Mouse (Mus musculus) spleen, embryonic (tissue): ENCODE data around the gene Polr1e.
"Not testable (repeated sequence)": the region's sequence is repeated elsewhere in the genome, so short reads cannot be mapped to it uniquely, and the experiment has no call there.

Experiments
- CTCF ChIA-PET: fragments of 350-600 bp; sonication (Branson Sonifier 250); formaldehyde crosslinking; loops from one replicate; lab custom pipeline; 2022; lab: Charles Lee

The Polr1e gene

DNA sequence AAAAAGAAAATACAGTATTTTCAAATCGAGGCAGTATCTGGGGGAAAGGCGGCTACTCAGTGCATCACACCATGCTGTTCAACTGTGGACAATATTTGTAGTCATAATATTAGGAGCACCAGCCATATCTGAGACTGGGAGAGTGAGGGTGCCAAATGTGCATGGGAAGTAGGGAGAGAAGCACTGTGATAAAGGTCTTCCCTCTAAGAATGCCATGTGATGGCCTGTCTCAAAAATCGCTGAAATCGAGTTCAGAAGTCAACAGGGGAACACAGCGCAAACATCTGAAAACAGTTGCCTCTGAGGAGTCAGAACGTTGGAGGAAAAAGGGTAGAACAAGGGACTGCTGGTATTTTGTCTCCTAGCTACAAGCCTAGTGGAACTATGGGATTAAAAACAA lies 18.4 kb upstream of the Polr1e start:
- CTCF ChIA-PET = interaction anchor here (0.6 kb wide), 1 partner anchor 554 kb away, joined by 4 read pairs; no protein-coding TSS in a partner anchor

DNA sequence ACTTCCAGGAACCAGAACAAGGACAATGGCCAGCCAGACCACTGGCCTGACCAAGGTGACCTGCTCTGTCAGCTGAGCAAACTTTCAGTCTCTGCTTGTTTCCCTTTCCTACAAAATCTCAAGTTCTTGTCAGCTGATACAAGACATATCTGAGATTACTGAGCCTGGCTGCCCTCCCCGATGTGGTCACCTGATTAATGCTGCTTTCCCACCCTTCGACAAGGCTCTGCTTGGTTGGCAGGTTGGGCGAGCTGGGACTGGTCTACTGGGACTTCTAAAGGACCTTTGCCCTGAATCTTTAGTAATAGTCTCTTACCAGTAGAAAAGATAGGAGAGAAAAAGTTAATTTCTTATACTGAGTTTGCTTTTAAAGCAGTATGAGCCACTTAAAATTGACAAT lies 12.9 kb upstream of the Polr1e start:
- CTCF ChIA-PET = interaction anchor here (0.6 kb wide), 1 partner anchor 10 kb away, joined by 18 read pairs; no protein-coding TSS in a partner anchor

DNA sequence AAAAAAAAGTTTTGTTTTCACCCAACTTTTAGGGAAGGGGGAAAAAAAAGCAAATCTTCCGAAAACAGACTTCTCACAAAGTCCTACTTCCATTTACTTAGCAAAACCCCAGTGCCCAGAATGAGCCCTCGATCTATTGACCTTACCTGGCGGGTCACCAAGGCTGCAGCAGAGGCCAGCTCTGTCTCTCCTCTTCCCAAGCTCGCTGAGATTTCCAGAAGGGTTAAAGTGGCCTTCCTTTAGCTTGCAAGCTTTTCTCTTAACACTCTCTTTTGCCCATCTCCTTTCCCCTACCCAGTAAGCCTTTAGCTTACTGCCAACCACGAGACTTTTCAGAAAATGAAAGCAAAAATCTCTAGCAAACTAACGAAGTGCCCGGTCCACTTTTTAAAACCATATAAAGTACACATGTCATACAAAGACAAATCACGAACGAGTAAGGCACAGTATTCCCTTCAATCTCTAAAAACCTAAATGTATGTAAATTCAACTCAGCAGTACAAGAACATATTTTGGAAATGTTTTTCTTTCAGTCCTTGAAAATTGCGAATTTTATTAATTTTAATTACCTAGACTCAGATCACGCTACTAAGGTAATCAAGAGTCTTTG lies 7.5 kb upstream of the Polr1e start:
- CTCF ChIA-PET = interaction anchor here (0.7 kb wide), 1 partner anchor 94 kb away, joined by 3 read pairs; no protein-coding TSS in a partner anchor

DNA sequence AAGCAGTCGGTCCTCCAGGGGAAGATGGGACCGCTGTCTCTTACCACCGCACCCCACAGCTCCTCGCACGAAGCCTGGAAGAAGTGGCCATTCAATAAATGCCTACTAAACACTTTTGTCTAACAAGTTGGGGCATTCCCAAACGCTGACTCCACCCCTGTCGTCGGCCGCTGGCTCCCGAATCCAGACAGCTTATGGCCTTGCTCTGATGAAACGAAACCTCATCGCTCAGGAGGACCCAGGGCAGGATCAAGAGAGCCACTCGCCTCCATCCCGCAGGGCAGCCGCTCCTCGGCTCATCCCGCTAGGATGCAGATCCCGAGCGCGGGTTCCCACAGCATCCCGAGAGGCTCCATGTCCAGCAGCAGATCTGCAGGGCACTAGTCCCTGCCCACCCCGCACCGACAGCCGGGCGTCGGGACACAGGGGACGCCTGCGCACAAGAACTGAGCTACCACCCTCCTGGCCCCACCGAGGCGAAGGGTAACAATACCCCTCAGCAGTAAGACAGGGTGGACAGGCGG lies 6.7 kb upstream of the Polr1e start:
- CTCF ChIA-PET = interaction anchor here (0.6 kb wide), 1 partner anchor 31 kb away, joined by 3 read pairs; the partner anchor contains the start of gene Grhpr

DNA sequence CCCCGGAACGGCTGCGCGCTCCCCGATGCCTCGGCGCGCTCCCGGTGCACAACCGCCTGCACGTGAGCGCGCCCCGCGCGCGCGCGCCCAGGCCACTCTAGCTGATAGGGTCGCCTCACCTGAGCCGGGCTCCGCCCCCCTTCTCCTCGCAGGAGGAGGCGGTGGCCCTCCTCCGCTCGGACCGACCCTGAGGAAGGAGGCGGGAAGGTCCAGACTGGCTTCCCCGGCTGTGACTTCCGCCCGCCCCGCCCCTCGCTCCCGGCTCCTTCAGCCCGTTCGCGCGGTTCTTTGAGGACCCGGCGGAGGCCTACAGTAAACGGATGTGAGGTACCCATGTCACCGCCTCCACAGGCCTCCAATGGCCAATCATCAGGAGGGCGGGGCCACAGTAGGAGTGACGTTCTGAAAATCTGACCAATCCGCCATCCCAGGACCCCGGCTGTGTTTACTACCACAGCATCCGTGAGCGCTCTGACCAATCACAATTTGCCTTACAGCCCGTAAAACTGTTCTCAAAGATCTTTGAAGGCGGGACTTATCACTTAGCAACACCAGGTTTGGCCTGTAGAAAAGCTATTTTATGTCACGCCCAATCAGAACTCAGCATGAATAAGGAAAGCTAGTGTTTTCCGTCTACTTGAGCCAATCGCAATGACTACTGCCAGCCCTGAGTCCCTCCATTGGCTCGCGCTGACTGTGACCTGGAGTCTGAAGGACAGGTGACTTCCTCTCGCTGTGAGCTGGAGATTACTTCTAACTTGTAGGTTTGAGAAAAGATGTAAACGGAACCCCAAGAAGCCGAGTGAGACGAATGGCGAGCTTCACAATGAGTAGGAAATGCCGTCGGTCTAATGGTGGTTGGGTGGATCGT lies 6.0 kb upstream of the Polr1e start, which contains the start of gene Zbtb5:
Gene Zbtb5, minus strand, starts transcription at position 308 of the 871 bp plus-strand sequence.
- CTCF ChIA-PET = interaction anchor here (0.6 kb wide), 1 partner anchor 31 kb away, joined by 3 read pairs; the partner anchor contains the start of gene Grhpr

DNA sequence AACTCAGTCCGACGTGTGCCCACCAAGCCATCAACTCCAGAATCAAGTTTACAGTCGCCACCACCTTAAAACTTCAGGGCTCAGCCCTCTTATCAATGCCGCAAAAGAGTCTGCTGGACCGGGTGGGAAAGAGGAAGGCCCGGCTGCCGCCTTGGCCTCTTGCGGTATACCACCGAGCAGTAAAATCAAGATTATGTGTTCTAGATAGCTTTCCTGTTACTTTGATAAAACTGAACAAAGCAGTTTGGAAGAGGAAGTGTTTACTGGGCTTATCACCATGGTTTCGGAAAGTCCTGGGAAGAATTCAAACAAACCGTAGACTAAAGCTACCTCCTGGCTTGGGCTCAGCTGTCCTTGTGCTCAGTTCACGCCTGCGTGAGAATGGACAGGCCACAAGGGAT lies 5.4 kb upstream of the Polr1e start:
- CTCF ChIA-PET = no interaction called here

DNA sequence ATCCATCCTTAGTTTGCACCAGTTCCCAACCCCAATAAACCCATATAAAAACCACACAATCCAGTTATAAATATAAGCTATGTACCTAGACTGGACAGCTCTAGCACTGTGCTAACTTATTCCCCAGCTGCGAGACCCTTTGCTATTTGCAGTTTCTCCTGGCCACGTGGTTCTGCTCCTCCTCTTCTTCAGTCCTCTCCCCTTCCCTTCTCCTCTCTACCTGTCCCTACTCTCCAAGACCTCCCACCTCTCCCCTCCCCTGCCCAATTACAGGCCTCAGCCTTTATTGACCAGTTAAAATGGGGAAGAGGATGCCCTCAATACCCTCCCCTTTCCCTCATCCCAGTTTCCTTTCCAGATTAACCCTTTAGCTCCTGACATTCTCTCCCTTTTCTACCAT lies 4.8 kb upstream of the Polr1e start:
- CTCF ChIA-PET = no interaction called here

DNA sequence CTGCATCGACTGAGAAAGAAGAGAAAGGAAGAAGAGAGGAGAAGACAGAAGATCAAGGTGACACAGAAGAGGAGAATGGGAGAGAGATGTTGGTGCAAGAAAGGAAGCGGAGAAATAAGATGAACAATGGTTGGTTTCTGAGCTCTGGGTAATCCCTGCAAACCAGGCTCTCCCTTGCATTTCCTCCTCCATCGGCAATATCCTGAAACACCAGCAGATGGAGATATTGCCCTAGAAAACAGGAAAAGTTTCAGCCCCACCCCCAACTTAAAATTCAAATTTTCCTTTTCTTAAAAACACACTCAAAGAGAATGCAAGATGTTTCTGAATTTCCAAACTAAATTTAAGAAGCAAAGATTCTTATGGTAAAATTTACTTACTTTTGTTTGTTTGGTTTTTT lies 2.8 kb upstream of the Polr1e start:
- CTCF ChIA-PET = no interaction called here

DNA sequence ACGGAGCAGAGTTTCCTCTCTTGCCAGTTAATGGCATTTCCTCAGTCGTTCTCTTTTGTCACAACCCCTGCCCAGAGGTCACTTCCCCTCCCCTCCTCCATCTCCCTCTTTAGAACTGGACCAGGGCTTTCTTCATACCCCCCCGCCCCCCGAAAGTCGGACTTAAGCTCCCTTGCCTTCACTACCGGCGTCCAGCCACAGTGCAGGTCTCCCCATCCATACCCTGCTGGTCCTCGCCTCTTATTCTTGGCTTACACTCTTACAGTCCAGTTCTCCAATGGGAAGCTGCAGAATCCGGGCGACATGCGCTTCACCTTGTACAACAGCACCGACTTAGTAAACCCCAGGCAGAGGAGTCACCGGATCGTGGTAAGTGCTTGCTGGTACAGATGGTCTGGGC lies 626 bp downstream of the Polr1e start:
- CTCF ChIA-PET = no interaction called here

DNA sequence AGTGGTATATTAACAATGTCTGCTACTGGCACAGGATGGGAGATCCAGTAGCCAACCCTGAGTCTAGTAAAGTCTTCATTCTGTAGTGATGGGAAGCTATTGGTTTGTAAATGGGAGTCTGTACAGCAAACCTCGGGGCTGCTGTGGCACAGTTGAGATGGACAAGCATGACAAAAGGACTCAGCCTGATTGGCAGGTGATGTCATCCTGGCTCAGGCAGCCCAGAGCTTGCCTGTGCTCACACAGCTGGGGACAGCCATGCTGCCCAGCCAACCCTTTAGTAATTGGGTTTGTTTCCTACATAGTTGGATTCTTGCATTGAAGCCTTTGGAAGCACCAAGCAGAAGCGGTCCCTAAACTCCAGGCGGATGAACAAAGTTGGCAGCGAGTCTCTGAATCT lies 8.1 kb downstream of the Polr1e start:
- CTCF ChIA-PET = no interaction called here

DNA sequence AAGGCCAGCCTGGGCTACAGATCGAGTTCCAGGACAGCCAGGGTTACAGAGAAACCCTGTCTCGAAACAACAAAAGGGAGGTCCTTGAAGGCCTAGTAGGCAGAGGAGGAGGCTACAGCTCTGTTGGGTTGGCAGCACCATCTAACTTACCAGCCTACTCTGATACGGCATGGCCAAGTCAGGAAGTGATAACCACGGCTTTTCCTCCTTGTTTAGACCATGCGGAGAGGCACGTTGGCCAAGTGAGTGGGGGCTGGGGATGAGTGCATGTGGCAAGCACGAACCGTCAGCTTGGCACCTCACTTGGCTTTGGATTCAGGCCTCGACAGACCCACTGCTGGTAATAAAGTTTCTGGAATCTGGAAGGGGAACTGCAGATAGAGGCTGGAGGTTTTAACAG lies 14.2 kb downstream of the Polr1e start:
- CTCF ChIA-PET = no interaction called here

DNA sequence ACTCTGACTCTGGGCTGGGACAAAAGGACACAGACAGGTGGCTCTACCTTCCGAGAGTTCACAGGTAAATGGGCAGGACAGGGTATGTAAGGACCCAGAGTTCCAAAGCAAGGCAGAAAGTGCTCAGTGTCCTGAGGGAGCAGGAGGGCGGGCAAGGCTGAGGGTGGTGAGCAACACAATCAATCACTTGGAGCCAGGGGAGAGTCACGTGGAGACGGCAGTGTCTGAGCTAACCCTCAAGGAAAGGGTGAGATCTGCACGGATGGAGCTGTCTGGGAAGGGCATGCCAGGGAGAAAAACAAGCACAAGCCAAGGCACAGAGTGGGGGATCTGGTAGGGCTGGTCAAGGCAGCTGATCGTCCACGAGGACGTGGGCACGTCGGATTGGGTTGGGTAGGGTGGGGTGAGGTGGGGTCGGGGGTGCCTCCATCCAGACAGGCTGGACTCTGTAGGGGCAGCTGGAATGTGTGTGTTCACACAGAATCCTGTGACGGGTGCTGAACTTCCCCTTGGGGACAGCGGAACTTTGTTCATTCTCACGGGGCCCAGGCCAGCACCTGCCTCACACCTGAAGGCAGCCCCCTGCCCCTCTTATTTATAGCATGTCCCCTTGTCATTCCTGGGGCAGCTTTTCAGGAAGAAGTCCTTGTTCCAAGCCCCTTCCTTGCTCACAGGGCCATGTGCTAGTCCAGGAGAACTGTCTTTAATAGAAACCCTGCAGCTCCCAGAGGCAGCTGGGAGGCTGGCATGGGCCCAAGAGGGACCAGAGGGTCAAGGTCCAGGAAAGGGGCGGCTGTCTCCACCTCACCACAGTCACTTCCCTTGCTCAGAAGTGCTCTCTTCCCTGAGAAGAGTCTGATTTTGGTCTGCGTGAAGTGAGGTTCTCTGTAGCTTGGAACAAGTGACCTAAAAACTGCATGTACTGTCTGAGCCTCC lies 16.6 kb downstream of the Polr1e start:
- CTCF ChIA-PET = interaction anchor here (0.6 kb wide), 1 partner anchor 274 kb away, joined by 3 read pairs; no protein-coding TSS in a partner anchor

DNA sequence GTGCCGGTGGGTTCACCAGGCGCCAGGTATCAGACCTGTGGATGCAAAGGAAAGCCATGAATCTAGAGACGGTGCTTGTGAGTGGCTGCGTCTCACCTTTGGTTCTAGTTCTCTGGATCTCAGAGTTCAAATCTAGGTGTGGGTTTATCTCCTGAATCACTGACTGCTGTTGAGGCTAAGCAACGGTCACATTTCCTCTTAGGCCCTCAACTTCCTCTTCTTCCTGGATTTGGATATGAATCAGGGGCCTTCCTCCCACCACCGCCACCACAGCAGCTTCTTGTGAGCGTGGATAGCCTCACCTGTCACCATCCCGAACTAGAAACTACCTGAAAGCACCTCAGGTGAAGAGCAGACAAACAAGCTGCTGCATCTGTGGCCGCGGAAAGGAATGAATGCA lies 17.7 kb downstream of the Polr1e start:
- CTCF ChIA-PET = interaction anchor here (0.6 kb wide), 1 partner anchor 275 kb away, joined by 3 read pairs; no protein-coding TSS in a partner anchor

DNA sequence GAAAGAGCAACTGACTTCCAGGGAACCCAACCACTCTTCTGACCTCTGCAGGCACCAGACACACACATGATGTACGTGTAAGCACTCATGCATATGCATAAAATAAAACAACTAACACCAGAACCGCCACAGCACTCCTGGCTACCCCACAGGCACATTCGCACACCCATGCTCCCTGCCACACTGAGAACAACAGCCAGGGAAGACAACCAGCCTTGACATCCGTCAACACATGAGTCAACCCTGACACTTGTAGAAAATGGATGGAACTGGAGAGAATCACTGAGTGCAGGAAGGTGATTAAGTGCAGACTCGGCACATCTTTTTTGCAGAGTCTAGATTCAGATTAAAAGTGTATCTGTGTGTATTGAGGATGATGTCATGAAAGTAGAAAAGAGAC lies 18.2 kb downstream of the Polr1e start:
- CTCF ChIA-PET = no interaction called here

DNA sequence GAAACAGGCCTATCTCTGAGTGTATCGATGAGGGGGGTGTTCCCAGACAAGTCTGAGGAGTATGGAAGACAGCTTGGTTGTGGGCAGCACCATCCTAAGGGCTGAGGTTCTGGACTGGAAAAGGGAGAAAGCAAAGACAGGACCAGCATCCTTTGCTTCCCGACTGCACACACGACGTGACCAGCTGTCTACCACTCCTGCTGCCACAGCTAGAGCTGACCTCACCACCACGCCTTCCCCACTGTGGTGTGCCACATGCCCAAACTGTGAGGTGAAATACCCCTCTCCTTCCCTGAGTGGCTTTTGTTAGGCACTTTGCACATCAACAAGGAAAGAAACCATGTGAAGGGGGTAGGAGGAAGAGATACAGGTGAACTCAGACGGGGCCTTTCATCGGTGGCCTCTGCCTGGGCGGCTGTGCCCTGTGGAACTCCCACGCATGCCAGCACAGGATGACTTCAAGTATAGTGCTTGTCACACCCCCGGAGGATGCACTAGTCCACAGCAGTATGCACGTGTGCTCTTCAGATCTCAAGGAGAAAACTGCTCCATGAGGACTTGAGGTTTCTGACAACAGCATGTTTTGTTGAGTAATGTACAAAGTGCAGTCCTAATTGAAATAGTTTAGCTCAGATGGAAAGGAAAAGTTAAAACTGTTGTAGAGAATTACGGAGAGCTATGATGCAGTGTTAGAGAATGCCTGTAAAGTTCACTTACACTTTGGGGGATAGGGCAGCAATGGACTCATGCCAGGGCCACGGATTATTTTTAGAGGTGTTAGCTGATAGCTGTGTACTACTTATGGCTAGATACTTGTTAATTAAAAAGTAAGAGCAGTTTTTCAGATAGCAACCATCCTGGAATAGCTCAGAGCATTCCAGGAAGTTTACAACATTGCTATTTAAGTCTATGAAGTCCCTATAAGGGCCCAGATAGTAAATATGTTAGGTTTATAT lies 19.4 kb downstream of the Polr1e start:
- CTCF ChIA-PET = no interaction called here

DNA sequence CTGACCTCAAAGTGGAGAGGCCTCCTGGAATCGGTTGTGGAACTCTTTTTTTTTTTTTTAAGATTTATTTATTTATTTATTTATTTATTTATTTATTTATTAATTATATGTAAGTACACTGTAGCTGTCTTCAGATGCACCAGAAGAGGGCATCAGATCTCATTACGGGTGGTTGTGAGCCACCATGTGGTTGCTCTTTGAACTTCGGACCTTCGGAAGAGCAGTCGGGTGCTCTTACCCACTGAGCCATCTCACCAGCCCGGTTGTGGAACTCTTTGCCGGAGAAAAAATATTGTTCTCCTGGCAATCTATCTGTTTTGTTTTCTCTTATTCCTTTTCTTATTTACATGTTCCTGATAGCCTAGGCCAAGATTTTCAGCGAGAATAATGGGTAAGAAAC lies 20.5 kb downstream of the Polr1e start:
- CTCF ChIA-PET = interaction anchor here (0.6 kb wide), 1 partner anchor 270 kb away, joined by 4 read pairs; no protein-coding TSS in a partner anchor

DNA sequence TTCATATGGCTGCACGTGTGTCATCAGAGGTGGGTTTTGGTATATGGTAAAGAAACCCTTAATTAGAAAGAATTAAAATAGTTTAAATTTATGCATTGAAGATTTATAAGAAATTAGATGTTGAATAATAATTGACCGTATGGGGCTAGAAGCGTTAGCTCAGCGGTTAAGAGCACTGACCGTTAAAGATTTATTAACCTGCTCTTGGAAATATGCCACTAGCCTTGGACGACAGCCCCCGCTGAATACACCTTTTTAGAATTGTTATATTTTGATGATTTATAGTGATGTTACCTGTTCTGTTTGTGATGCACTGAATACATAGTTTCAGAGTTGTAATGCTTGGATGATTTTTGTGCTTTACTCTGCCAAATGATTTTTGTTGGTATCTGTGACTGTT lies 21.2 kb downstream of the Polr1e start:
- CTCF ChIA-PET = not testable (repeated sequence)

DNA sequence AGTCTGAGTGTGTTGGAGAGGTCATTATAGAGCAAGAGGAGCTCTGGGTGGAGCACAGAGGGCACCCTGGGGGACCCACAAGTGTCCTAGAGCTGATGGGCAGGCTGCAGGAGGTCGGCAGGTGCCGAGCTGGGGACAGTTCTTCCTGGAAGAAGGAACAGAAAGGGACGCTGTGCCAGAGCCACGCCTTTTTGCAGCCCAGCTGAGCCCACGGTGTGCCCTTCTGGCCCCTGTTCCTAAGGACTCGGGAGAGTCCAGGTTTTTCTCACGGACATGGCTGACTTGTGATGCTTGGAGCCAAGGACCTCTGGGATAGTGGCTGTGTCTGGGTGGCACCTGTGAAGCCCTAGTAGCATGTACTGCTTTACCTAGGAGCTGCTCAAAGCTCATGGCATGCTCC lies 22.4 kb downstream of the Polr1e start:
- CTCF ChIA-PET = no interaction called here

DNA sequence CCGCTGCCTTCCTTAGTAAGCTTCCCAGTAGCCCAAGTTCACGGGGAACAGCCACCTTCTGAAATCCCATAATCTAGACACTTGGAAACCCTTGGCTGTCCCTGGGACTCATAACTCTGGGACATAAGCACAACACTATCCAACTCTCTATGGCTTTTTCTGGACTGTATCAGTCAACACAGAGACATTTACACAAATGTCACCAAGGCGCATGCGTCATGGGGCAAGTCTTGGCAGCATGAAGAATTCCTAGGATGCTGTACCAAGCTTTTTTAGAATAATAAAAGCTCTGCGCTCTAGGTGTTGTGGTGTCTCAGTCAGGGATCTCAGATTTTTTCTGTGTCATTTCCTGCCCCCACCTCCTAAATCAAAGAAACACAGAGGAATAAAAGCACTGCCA lies 28.3 kb downstream of the Polr1e start:
- CTCF ChIA-PET = no interaction called here

DNA sequence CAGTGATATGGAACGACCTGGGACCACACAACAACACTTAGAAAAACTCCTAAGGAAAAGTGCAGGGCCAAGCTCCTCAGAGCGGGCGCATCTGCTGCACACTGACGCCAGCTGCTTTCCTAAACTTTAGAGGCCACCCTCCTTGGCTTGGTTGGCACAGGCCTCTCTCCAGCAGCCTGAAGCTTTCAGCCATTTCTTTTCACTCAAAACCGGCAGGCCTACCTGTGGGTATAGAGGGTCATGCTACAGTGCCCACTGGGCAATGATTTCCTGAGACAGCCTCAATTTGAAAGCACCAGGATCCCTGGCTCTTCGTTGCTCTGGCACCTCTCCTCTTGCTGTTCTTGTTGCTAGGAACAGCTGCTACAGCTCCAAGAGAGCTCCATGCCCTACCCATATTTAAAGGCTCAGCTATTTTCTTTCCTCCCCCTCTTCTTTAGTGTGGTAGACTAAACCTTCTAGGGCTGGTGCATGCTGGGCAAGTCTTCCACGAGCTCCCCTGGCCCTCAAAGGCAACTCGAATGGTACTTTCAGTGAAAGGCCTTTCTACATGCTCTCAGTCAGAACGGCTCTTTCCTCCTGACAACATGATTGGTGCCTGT lies 29.0 kb downstream of the Polr1e start:
- CTCF ChIA-PET = no interaction called here
